Mouse (Mus musculus) E14TG2a.4 (cell line): ENCODE measurements at regions not wholly inside any gene's neighbourhood (a gene's known extent, or its start where the extent isn't known, plus 50 kb on each side); places are given as distances from the start of the nearest gene placed in this dataset.

Experiments used
- H3K27me3 ChIP-seq: 2 replicates; pipeline ENCODE4 v1.6.1; 2014; ENCODE audit warnings: low read length, control low read depth; ENCODE audit not compliant: insufficient read depth
- H3K36me3 ChIP-seq: 2 replicates; pipeline ENCODE4 v1.6.1; 2014; ENCODE audit warnings: low read length, control low read depth; ENCODE audit not compliant: insufficient read depth
- H3K4me1 ChIP-seq: replicated peaks from 2 replicates; pipeline ENCODE4 v1.6.1; 2014; ENCODE audit warnings: low read depth, low read length, control low read depth
- H3K4me3 ChIP-seq: replicated peaks from 2 replicates; pipeline ENCODE4 v1.5.1; 2014; ENCODE audit warnings: mild to moderate bottlenecking, low read length
- H3K9me3 ChIP-seq: 2 replicates; pipeline ENCODE4 v1.6.1; 2014; ENCODE audit warnings: low read length, control low read depth
- CTCF ChIP-seq: conservative IDR thresholded peaks from 2 replicates; pipeline ENCODE4 v1.5.1; 2014; ENCODE audit warnings: low read length
- NANOG ChIP-seq: IDR thresholded peaks from 2 replicates; pipeline ENCODE4 v1.6.1; 2014; ENCODE audit warnings: borderline replicate concordance, low read length, mixed read lengths
- POU5F1 ChIP-seq: IDR thresholded peaks from 2 replicates; pipeline ENCODE4 v1.6.1; 2014; ENCODE audit warnings: low read length, borderline replicate concordance

- Histone ChIP-seq H3K36me3 (no peaks in the 10 kb centered on the region), H3K27me3 (no peaks in the 10 kb centered on the region), H3K9me3 (no peaks in the 10 kb centered on the region; the same call in 1 of the 2 replicates), H3K4me1 (no peaks in the 10 kb centered on the region), H3K4me3 (no peak overlapping the region)
- TF ChIP-seq NANOG: no peak
- TF ChIP-seq POU5F1: no peak
- TF ChIP-seq CTCF: no peak
These were observed 236.6 kb upstream of the Zfp64 start for GRCm38 (mm10) chr2:169191974-169192373.

GRCm38 (mm10) chr2:169191465-169191864 is 236.1 kb upstream of the Zfp64 start:
- H3K36me3 ChIP-seq: no peaks in the 10 kb centered on the region
- H3K9me3 ChIP-seq: no peaks in the 10 kb centered on the region; the same call in 1 of the 2 replicates
- TF ChIP-seq CTCF (no peak), NANOG (no peak)
- no peaks in the 10 kb centered on the region for H3K27me3 ChIP-seq
- no peaks in the 10 kb centered on the region for H3K4me1 ChIP-seq
- no peak overlapping the region for H3K4me3 ChIP-seq

GRCm38 (mm10) chr2:169177565-169177964 is 222.2 kb upstream of the Zfp64 start:
- H3K9me3 ChIP-seq: no peaks in the 10 kb centered on the region
- no peaks in the 10 kb centered on the region for H3K36me3 ChIP-seq
- no peaks in the 10 kb centered on the region for H3K4me1 ChIP-seq
- peaks cover 38% of the 10 kb centered on the region for H3K27me3 ChIP-seq
- no peak for TF ChIP-seq POU5F1
- no peak for TF ChIP-seq CTCF
- no peak for TF ChIP-seq NANOG
- no peak overlapping the region for H3K4me3 ChIP-seq

DNA sequence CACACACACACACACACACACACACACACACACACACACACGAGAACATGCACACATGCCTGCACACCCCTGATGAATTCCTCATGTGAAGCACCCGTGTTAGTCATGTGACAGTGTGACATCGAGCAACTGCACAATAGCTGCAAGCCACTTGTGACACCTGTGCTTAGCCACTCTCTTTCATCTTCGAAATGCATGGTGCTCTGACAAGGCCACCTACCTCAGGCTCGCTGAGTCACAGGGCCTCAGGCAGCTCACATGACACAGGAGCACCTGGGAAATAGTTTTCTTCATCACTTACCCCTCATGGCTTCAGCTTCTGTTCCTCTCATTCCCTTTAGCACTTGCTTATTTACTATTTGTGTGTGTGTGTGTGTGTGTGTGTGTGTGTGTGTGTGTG is 213.4 kb upstream of the Zfp64 start:
- Histone ChIP-seq H3K36me3 (no peaks in the 10 kb centered on the region), H3K4me1 (peaks cover 15% of the 10 kb centered on the region), H3K9me3 (peaks cover 15% of the 10 kb centered on the region; the same call in 1 of the 2 replicates), H3K27me3 (peaks cover 25% of the 10 kb centered on the region), H3K4me3 (no peak overlapping the region)
- TF ChIP-seq NANOG (no peak), CTCF (no peak), POU5F1 (no peak)

GRCm38 (mm10) chr2:169168376-169168775 is 213.0 kb upstream of the Zfp64 start:
- H3K4me1 ChIP-seq: peaks cover 15% of the 10 kb centered on the region
- TF ChIP-seq CTCF: no peak
- TF ChIP-seq NANOG: no peak
- TF ChIP-seq POU5F1: no peak
- peaks cover 15% of the 10 kb centered on the region; the same call in 1 of the 2 replicates for H3K9me3 ChIP-seq
- H3K36me3 ChIP-seq: no peaks in the 10 kb centered on the region
- no peak overlapping the region for H3K4me3 ChIP-seq
- peaks cover 25% of the 10 kb centered on the region for H3K27me3 ChIP-seq

GRCm38 (mm10) chr2:169161651-169162050 is 206.3 kb upstream of the Zfp64 start:
- no peak overlapping the region for H3K4me3 ChIP-seq
- no peak for TF ChIP-seq POU5F1
- H3K36me3 ChIP-seq: no peaks in the 10 kb centered on the region
- H3K9me3 ChIP-seq: no peaks in the 10 kb centered on the region
- H3K27me3 ChIP-seq: peaks cover 22% of the 10 kb centered on the region
- no peaks in the 10 kb centered on the region; the same call in 1 of the 2 replicates for H3K4me1 ChIP-seq

DNA sequence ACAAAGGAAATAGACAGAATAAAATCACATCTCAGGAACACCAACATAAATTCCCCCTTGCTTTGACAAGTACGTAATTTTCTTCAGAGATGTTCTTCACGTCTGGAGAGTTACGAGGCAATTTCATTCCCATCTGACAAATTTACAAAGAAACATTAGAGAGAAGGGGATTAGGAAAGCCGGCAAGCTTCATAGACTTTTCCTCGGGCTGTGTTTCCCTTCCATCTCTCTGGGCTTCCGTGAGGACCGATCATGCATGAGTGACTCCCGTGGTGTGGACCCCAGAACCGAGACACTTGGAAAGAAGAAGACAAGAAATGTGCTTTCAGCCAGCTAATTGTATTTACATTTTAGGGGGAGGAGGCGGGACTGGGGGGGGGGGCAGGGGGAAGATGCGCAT is 203.4 kb upstream of the Zfp64 start:
- H3K4me1 ChIP-seq: no peaks in the 10 kb centered on the region; the same call in 1 of the 2 replicates
- H3K36me3 ChIP-seq: no peaks in the 10 kb centered on the region
- no peak overlapping the region for H3K4me3 ChIP-seq
- TF ChIP-seq CTCF: no peak
- TF ChIP-seq NANOG: no peak
- TF ChIP-seq POU5F1: no peak
- no peaks in the 10 kb centered on the region for H3K9me3 ChIP-seq
- peaks cover 7% of the 10 kb centered on the region; the same call in 1 of the 2 replicates for H3K27me3 ChIP-seq

GRCm38 (mm10) chr2:169158005-169158673 is 202.8 kb upstream of the Zfp64 start:
- Histone ChIP-seq H3K36me3 (no peaks in the 10 kb centered on the region), H3K27me3 (peaks cover 7% of the 10 kb centered on the region; the same call in 1 of the 2 replicates), H3K4me3 (no peak overlapping the region), H3K4me1 (no peaks in the 10 kb centered on the region; the same call in 1 of the 2 replicates), H3K9me3 (no peaks in the 10 kb centered on the region)
- no peak for TF ChIP-seq NANOG
- TF ChIP-seq CTCF: no peak
- no peak for TF ChIP-seq POU5F1

DNA sequence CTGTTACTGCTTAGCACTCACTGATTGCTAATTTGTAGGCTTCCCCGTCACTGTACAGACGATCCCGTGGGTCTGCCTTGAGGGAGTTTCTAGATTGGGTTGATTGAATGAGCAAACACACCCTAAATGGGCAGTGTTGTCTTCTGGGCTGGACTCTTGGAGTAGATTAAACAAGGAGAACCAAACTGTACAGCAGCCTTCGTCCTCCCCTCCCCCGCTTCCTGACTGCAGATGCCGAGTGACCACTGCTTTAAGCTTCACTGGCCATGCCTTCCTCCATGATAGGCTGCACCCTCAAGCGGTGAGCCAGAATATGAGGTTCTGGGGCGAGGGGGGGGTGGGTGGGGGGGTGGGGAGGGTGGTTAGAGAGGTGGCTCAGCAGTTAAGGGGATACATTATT is 201.5 kb upstream of the Zfp64 start:
- Histone ChIP-seq H3K4me1 (no peaks in the 10 kb centered on the region; the same call in 1 of the 2 replicates), H3K9me3 (no peaks in the 10 kb centered on the region)
- no peak for TF ChIP-seq CTCF
- no peak for TF ChIP-seq NANOG
- TF ChIP-seq POU5F1: no peak

More for the DNA sequence above, 201.5 kb upstream of the Zfp64 start:
- H3K36me3 ChIP-seq: no peaks in the 10 kb centered on the region
- H3K4me3 ChIP-seq: no peak overlapping the region
- H3K27me3 ChIP-seq: peaks cover 7% of the 10 kb centered on the region; the same call in 1 of the 2 replicates
